ENCODE assay signal across 19 mouse cellular contexts in genomic region chr17:71696396-71696795, GRCm38 (mm10). TPM values are rescaled to one million over a fixed set of nuclear protein-coding genes. Genes with fewer than 3 reads are reported as not detected.
DNase-seq lines count a peak whose midpoint lies in the region; ATAC-seq and TF ChIP-seq lines count a peak whose summit lies in the region.
"Had no signal": no experiment of that assay in that cellular context is flagged by ENCODE, and none has a peak within 500 bp of the region (broad histone marks: within the 10 kb centered on the region; RNA-seq: fewer than 3 reads in every experiment).

No protein-coding gene starts in this region.

- peaks cover 28% of the 10 kb centered on the region for H3K4me1 ChIP-seq in forebrain, embryonic 10.5 days
- 0 out of 2 replicates have a peak, but pooled peaks cover 3% of the 10 kb centered on the region for H3K4me1 ChIP-seq in forebrain, postnatal 0 days (ENCODE audit: insufficient read depth)
- H3K4me1 ChIP-seq in kidney, postnatal 0 days (replicated peaks; ENCODE audit: insufficient read depth, low read length): peaks cover 7% of the 10 kb centered on the region; the same call in 1 of the 2 replicates
- peaks cover 23% of the 10 kb centered on the region for H3K4me1 ChIP-seq in heart, embryonic 11.5 days (ENCODE audit: control insufficient read depth, insufficient read depth, low read length)
- peaks cover 25% of the 10 kb centered on the region for H3K4me1 ChIP-seq in limb, embryonic 10.5 days
- H3K4me1 ChIP-seq: liver, embryonic 15.5 days had no signal

- H3K27ac ChIP-seq in forebrain, embryonic 10.5 days: peak overlapping the region; percentile 40; the same call in 1 of the 2 replicates
- no peak overlapping the region for H3K27ac ChIP-seq in forebrain, postnatal 0 days (ENCODE audit: low read depth, low read length)
- no peak overlapping the region for H3K27ac ChIP-seq in kidney, postnatal 0 days
- H3K27ac ChIP-seq in heart, embryonic 11.5 days (ENCODE audit: low read depth, low read length): no peak overlapping the region
- H3K27ac ChIP-seq in limb, embryonic 10.5 days: peak overlapping the region; percentile 42; the same call in 1 of the 2 replicates
- H3K27ac ChIP-seq: liver, embryonic 15.5 days had no signal

- H3K36me3 ChIP-seq in forebrain, embryonic 10.5 days (replicated peaks): no peaks in the 10 kb centered on the region
- no peaks in the 10 kb centered on the region for H3K36me3 ChIP-seq in forebrain, postnatal 0 days (ENCODE audit: insufficient read depth)
- no peaks in the 10 kb centered on the region for H3K36me3 ChIP-seq in kidney, postnatal 0 days (ENCODE audit: insufficient read depth, low read length)
- H3K36me3 ChIP-seq in heart, embryonic 11.5 days (ENCODE audit: control insufficient read depth, insufficient read depth, low read length): no peaks in the 10 kb centered on the region
- no peaks in the 10 kb centered on the region for H3K36me3 ChIP-seq in limb, embryonic 10.5 days
- H3K36me3 ChIP-seq: liver, embryonic 15.5 days had no signal

- no peaks in the 10 kb centered on the region for H3K9me3 ChIP-seq in forebrain, embryonic 10.5 days
- H3K9me3 ChIP-seq in forebrain, postnatal 0 days (ENCODE audit: low read length): no peaks in the 10 kb centered on the region
- no peaks in the 10 kb centered on the region for H3K9me3 ChIP-seq in kidney, postnatal 0 days (replicated peaks; ENCODE audit: low read length)
- H3K9me3 ChIP-seq in heart, embryonic 11.5 days (replicated peaks; ENCODE audit: control insufficient read depth, low read length): no peaks in the 10 kb centered on the region
- no peaks in the 10 kb centered on the region for H3K9me3 ChIP-seq in limb, embryonic 10.5 days (replicated peaks)
- H3K9me3 ChIP-seq: liver, embryonic 15.5 days had no signal

- DNase-seq in forebrain, embryonic 10.5 days (ENCODE audit: extremely low spot score, low spot score): no peak
- DNase-seq in forebrain, postnatal 0 days: no peak
- DNase-seq in kidney, postnatal 0 days (ENCODE audit: low spot score): no peak
- DNase-seq in kidney, adult 9 months: no peak
- no peak for DNase-seq in limb, embryonic 10.5 days (ENCODE audit: low spot score)
- no peak for DNase-seq in thymus, adult 18-20 months
- DNase-seq in spleen, postnatal 14 days (ENCODE audit: low spot score in 2 of 2): no peak
- DNase-seq: cerebellum, postnatal 14 days; kidney, postnatal 10 days; left cerebral cortex, postnatal 4 days; lung, postnatal 14 days; retina, postnatal 1 day; spleen, adult 18-20 months; thymus, postnatal 4 days had no signal

- WGBS in forebrain, embryonic 10.5 days: 87% methylated on average over 5 of the region's 5 CpGs
- 88% methylated on average over 5 of the region's 5 CpGs for WGBS in forebrain, postnatal 0 days
- 81% methylated on average over 5 of the region's 5 CpGs for WGBS in kidney, postnatal 0 days
- 78% methylated on average over 5 of the region's 5 CpGs for WGBS in heart, embryonic 11.5 days (ENCODE audit: insufficient replicate concordance)
- WGBS in limb, embryonic 10.5 days: 85% methylated on average over 5 of the region's 5 CpGs

- no peak overlapping the region for H3K4me2 ChIP-seq in forebrain, postnatal 0 days (ENCODE audit: low read depth)
- no peak overlapping the region for H3K4me2 ChIP-seq in kidney, postnatal 0 days (ENCODE audit: low read length)
- H3K4me2 ChIP-seq in heart, embryonic 11.5 days: no peak overlapping the region
- H3K4me2 ChIP-seq: liver, embryonic 15.5 days had no signal

- no peak for ATAC-seq in forebrain, postnatal 0 days
- 0 out of 2 replicates have a peak, but pooled peaks have one; percentile 11 for ATAC-seq in kidney, postnatal 0 days (replicated peaks; ENCODE audit: low FRiP score, low read depth)
- ATAC-seq in heart, embryonic 11.5 days (replicated peaks; ENCODE audit: insufficient number of reproducible peaks, low FRiP score, low TSS enrichment): no peak
- ATAC-seq: inflammation-experienced regulatory T-cells, adult 6 months had no signal

- no peak overlapping the region for H3K9ac ChIP-seq in forebrain, postnatal 0 days
- H3K9ac ChIP-seq in kidney, postnatal 0 days (ENCODE audit: low read depth, low read length): no peak overlapping the region
- H3K9ac ChIP-seq in heart, embryonic 11.5 days (ENCODE audit: low read depth, low read length): 0 out of 2 replicates have a peak overlapping the region, but pooled peaks have one; percentile 40
- H3K9ac ChIP-seq: liver, embryonic 15.5 days had no signal

- no peaks in the 10 kb centered on the region for H3K27me3 ChIP-seq in forebrain, embryonic 10.5 days (ENCODE audit: poor library complexity, severe bottlenecking)
- no peaks in the 10 kb centered on the region for H3K27me3 ChIP-seq in forebrain, postnatal 0 days (ENCODE audit: insufficient read depth, low read length)
- H3K27me3 ChIP-seq in kidney, postnatal 0 days (ENCODE audit: insufficient read depth, low read length): no peaks in the 10 kb centered on the region
- H3K27me3 ChIP-seq in heart, embryonic 11.5 days (ENCODE audit: control insufficient read depth, insufficient read depth, low read length): no peaks in the 10 kb centered on the region
- H3K27me3 ChIP-seq in limb, embryonic 10.5 days (ENCODE audit: low read depth, poor library complexity, severe bottlenecking): no peaks in the 10 kb centered on the region
- H3K27me3 ChIP-seq: CH12.LX; liver, embryonic 15.5 days had no signal

- no peak overlapping the region for H3K4me3 ChIP-seq in forebrain, embryonic 10.5 days
- no peak overlapping the region for H3K4me3 ChIP-seq in forebrain, postnatal 0 days (ENCODE audit: low read depth, low read length)
- no peak overlapping the region for H3K4me3 ChIP-seq in kidney, postnatal 0 days (replicated peaks; ENCODE audit: low read depth, low read length)
- no peak overlapping the region for H3K4me3 ChIP-seq in heart, embryonic 11.5 days (ENCODE audit: low read depth, low read length)
- no peak overlapping the region for H3K4me3 ChIP-seq in limb, embryonic 10.5 days
- H3K4me3 ChIP-seq: liver, embryonic 15.5 days had no signal

- no peak for TF ChIP-seq CTCF in forebrain, postnatal 0 days (IDR thresholded peaks at IDR 0.05; ENCODE audit: low read depth)
- no peak for TF ChIP-seq CTCF in kidney, postnatal 0 days (IDR thresholded peaks at IDR 0.05; ENCODE audit: low read depth)

RNA-seq across cellular contexts. Expression of gene Togaram2, which starts 23.3 kb away (rescaled TPM):
- not detected in 2 replicates for polyA plus RNA-seq in forebrain, embryonic 10.5 days (2016; fragmentation: Nextera tagmentation; extraction: Ambion mirVana)
- 1.6 and 4.0 TPM in 2 replicates for total RNA-seq in forebrain, postnatal 0 days (2014; rRNA removed)
- 0.96 and 1.3 TPM in 2 replicates for polyA plus RNA-seq in forebrain, postnatal 0 days (2015; fragmentation: Nextera tagmentation; extraction: Ambion mirVana)
- polyA plus RNA-seq in kidney, postnatal 0 days (2015; fragmentation: Nextera tagmentation; extraction: Ambion mirVana): 0.27 and 0.46 TPM in 2 replicates
- 1.9 and 3.1 TPM in 2 replicates for polyA plus RNA-seq in heart, embryonic 11.5 days (2014; fragmentation: Nextera tagmentation; extraction: Ambion mirVana)
- not detected in 2 replicates for polyA plus RNA-seq in limb, embryonic 10.5 days (2016; fragmentation: Nextera tagmentation; extraction: Ambion mirVana)
- total RNA-seq: neutrophil, adult 5-6 weeks had no signal
- polyA plus RNA-seq: inflammation-experienced regulatory T-cells, adult 6 months; liver, embryonic 15.5 days had no signal

RNA-seq across cellular contexts. Expression of gene Pcare, which starts 56.3 kb away (rescaled TPM):
- not detected in 2 replicates for polyA plus RNA-seq in forebrain, embryonic 10.5 days (2016; fragmentation: Nextera tagmentation; extraction: Ambion mirVana)
- not detected in 2 replicates for total RNA-seq in forebrain, postnatal 0 days (2014; rRNA removed)
- polyA plus RNA-seq in forebrain, postnatal 0 days (2015; fragmentation: Nextera tagmentation; extraction: Ambion mirVana): 0.03 TPM in 1 of 2 replicates, not detected in the other
- not detected in 2 replicates for polyA plus RNA-seq in kidney, postnatal 0 days (2015; fragmentation: Nextera tagmentation; extraction: Ambion mirVana)
- not detected in 2 replicates for polyA plus RNA-seq in heart, embryonic 11.5 days (2014; fragmentation: Nextera tagmentation; extraction: Ambion mirVana)
- not detected in 2 replicates for polyA plus RNA-seq in limb, embryonic 10.5 days (2016; fragmentation: Nextera tagmentation; extraction: Ambion mirVana)
- total RNA-seq: CH12.LX; neutrophil, adult 5-6 weeks had no signal
- polyA plus RNA-seq: inflammation-experienced regulatory T-cells, adult 6 months; liver, embryonic 15.5 days had no signal

Comparison
In these comparisons a context has a peak if more than half of its experiments do, and no peak if none do; other contexts are left out.
1. H3K27ac ChIP-seq: peak in forebrain, embryonic 10.5 days (single experiment) and limb, embryonic 10.5 days (single experiment); none in forebrain, postnatal 0 days (single experiment), kidney, postnatal 0 days (single experiment) and heart, embryonic 11.5 days (single experiment).